Mouse (Mus musculus) heart, postnatal 0 days (tissue): ENCODE data around the gene B3gnt2. TPM values are rescaled to one million over a fixed set of nuclear protein-coding genes. Genes with fewer than 3 reads are reported as not detected.

ENCODE experiments used
- ATAC-seq: fragments of 200-750 bp; cut with Nextera tagmentation; 2 replicates; pipeline ENCODE4 v1.8.0; 2017; ENCODE audit warnings: low read depth, moderate number of reproducible peaks, moderate library complexity; ENCODE audit not compliant: insufficient read depth
- DNase-seq: peaks from one replicate; pipeline ENCODE4 v3.0.0-alpha.2; 2016; ENCODE audit warnings: low spot score
- H3K27ac ChIP-seq: fragments of 300-500 bp; sonication (generic); 2 replicates; pipeline ENCODE4 v1.5.1; 2014; ENCODE audit warnings: low read depth, mild to moderate bottlenecking
- H3K27me3 ChIP-seq: fragments of 300-500 bp; sonication (generic); 2 replicates; pipeline ENCODE4 v1.6.1; 2014; ENCODE audit warnings: low read length, mixed read lengths; ENCODE audit not compliant: control insufficient read depth, insufficient read depth
- H3K36me3 ChIP-seq: fragments of 300-500 bp; sonication (generic); replicated peaks from 2 replicates; pipeline ENCODE4 v1.6.1; 2014; ENCODE audit warnings: low read length, mixed read lengths; ENCODE audit not compliant: control insufficient read depth, insufficient read depth
- H3K4me1 ChIP-seq: fragments of 300-500 bp; sonication (generic); 2 replicates; pipeline ENCODE4 v1.6.1; 2014; ENCODE audit warnings: antibody characterized with exemption; ENCODE audit not compliant: control insufficient read depth, insufficient read depth
- H3K4me2 ChIP-seq: fragments of 300-500 bp; sonication (generic); 2 replicates; pipeline ENCODE4 v1.6.1; 2014; ENCODE audit warnings: low read depth, mild to moderate bottlenecking, low read length, moderate library complexity
- H3K4me3 ChIP-seq: fragments of 300-500 bp; sonication (generic); 2 replicates; pipeline ENCODE4 v1.5.1; 2014; ENCODE audit warnings: low read depth, low read length
- H3K9ac ChIP-seq: fragments of 300-500 bp; sonication (generic); replicated peaks from 2 replicates; pipeline ENCODE4 v1.6.1; 2014; ENCODE audit warnings: low read depth, low read length, mixed read lengths
- H3K9me3 ChIP-seq: fragments of 300-500 bp; sonication (generic); replicated peaks from 2 replicates; pipeline ENCODE4 v1.6.1; 2016; ENCODE audit warnings: low read length; ENCODE audit not compliant: control insufficient read depth
- CTCF ChIP-seq: IDR thresholded peaks from 2 replicates; pipeline ENCODE4 v1.5.1; 2016; ENCODE audit warnings: antibody characterized with exemption, control low read depth, low read depth
- EP300 ChIP-seq: IDR thresholded peaks from 2 replicates; pipeline ENCODE4 v1.6.1; 2016; ENCODE audit warnings: antibody characterized with exemption, low read depth
- WGBS: fragments of 180-500 bp; shearing (Covaris S2); extraction: QIAGEN DNeasy Blood & Tissue Kit; methylation state at CpG from one replicate; pipeline ENCODE4 v1.1.7; 2014; 5-methylcytosine and 5-hydroxymethylcytosine counted together
- polyA plus RNA-seq: library from polyadenylated mRNA; unstranded; fragments of >200 nt; fragmentation: Nextera tagmentation; extraction: Ambion mirVana; gene quantifications from 2 replicates; pipeline ENCODE4 v1.2.1, GENCODE M21; 2015
- total RNA-seq: library from RNA; depleted of rRNA; stranded (reverse); fragments of >200 nt; gene quantifications from 2 replicates; pipeline ENCODE4 v1.2.3, GENCODE M21; 2014; ENCODE audit warnings: low replicate concordance

B3gnt2 gene
- total and polyA plus RNA-seq, 2 experiments from 2014 or later: 5.9 to 22.6 TPM

DNA sequence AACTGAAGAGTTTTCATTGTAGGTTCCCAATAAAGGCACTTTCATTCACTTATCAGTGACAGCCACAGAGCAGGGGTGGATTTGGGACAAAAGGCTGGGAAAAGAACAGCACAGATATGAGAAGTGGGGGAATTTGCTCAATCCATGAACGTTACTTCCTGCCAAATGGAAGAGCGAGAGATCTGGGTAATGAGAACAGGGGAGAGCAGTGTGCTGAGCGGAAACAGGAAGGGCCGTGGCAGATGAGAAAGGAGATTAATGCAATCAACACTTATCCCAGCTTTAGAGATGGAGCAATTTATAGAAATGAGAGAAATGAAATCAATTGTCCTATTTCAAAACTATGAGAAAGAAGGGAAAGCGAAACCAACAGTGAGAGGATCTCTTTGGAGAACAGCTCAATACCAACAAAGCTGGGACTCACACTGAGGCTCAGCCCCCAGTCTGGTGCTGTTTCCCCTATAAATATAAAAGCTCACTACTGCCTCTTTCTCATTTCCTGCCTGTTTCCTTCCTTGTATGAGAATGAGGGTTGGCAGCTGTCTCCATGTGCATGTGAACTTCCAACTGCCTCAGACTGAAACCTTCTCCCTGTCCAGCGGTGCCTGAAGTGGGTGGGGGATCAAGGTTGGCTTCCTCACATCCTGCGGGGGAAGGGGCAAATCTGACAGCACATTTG is 11.0 kb upstream of the B3gnt2 start:
- peak overlapping the region; percentile 12; the same call in 1 of the 2 replicates for H3K4me3 ChIP-seq
- no peaks in the 10 kb centered on the region for H3K27me3 ChIP-seq
- no peak for DNase-seq
- peak overlapping the region; percentile 77 for H3K27ac ChIP-seq
- no peak overlapping the region for H3K9ac ChIP-seq
- peaks cover 12% of the 10 kb centered on the region; the same call in 1 of the 2 replicates for H3K4me1 ChIP-seq
- TF ChIP-seq CTCF: no peak
- TF ChIP-seq EP300: no peak
- no peaks in the 10 kb centered on the region for H3K9me3 ChIP-seq
- 46% methylated on average over 7 of the region's 7 CpGs for WGBS
- ATAC-seq: no peak
- peak overlapping the region; percentile 50 for H3K4me2 ChIP-seq
- H3K36me3 ChIP-seq: no peaks in the 10 kb centered on the region

DNA sequence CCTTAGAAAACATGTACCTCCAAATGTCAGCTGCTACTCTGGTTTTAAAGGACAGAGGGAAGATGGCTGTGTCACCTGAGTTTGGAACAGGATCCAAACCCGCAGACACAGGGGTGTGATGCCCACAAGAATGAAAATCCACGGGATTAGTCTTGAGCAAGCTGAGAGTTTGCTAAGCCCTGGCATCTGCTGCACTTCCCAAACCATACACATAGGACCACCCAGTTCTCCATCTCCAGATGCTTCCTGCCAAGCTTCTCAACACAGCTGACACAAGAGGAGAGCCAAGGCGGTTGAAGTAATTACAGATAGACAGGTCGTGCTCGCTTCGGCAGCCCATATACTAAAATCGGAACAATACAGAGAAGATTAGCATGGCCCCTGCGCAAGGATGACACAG is 7.8 kb upstream of the B3gnt2 start:
- no peak overlapping the region for H3K9ac ChIP-seq
- H3K27ac ChIP-seq: no peak overlapping the region
- 72% methylated on average over 8 of the region's 8 CpGs for WGBS
- ATAC-seq: no peak
- no peak overlapping the region for H3K4me2 ChIP-seq
- no peaks in the 10 kb centered on the region for H3K36me3 ChIP-seq
- H3K9me3 ChIP-seq: no peaks in the 10 kb centered on the region
- DNase-seq: no peak
- no peak overlapping the region for H3K4me3 ChIP-seq
- H3K4me1 ChIP-seq: peaks cover 9% of the 10 kb centered on the region; the same call in 1 of the 2 replicates
- H3K27me3 ChIP-seq: no peaks in the 10 kb centered on the region
- TF ChIP-seq EP300: no peak
- TF ChIP-seq CTCF: no peak

DNA sequence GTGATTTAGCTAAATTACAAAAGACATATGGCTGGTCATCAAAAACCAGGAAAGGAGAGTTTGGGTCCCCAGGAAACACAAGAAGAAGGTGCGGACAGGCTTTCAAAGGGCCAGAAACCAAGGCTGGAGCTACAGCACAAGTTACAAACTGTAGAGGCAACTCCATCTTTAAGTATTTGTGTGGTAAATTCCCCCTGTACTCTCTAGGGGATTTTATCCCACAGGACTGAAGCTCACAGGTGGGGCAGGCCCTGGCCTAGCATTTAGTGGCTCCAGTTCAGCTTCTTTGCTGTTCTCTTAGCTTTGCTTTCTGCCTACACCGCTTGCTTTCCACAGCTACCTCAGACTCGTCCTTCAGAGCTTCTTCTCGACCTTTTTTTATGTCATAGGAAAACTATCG is 6.9 kb upstream of the B3gnt2 start:
- TF ChIP-seq CTCF: no peak
- TF ChIP-seq EP300: no peak
- Histone ChIP-seq H3K4me1 (0 out of 2 replicates have a peak, but pooled peaks cover 4% of the 10 kb centered on the region), H3K4me3 (no peak overlapping the region), H3K9ac (no peak overlapping the region), H3K27ac (no peak overlapping the region), H3K27me3 (no peaks in the 10 kb centered on the region), H3K36me3 (no peaks in the 10 kb centered on the region), H3K4me2 (no peak overlapping the region), H3K9me3 (no peaks in the 10 kb centered on the region)
- no peak for ATAC-seq
- WGBS: 71% methylated on average over 5 of the region's 5 CpGs
- DNase-seq: no peak

DNA sequence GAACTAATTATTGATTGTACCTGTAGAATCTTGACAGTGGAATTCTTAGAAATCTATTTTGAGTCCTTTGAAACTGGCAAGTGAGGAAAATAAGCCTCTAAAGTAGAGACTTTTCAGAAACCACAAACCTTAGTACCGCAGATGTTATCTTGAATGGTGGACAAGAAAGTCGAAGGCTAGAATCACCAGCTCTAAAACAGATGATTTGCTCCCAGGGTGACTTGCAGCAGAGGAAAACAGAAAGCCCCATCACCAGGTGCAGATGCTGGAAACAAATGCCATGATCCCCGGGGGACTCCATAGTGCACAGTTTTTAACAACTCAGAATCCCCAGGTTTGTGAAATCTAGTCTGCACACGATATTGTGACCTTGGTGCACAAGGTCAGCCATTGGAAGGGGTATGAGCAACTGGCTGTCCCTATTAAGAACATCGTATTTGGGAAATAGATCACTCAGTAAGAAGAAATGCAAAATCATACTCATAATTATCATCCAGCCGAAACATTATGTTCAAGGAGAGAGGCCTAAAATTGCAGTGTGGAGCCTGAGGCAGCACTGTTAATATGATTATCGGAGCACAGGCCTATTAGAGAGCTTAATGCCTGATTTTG is 5.0 kb upstream of the B3gnt2 start:
- WGBS: 81% methylated on average over 7 of the region's 7 CpGs

DNA sequence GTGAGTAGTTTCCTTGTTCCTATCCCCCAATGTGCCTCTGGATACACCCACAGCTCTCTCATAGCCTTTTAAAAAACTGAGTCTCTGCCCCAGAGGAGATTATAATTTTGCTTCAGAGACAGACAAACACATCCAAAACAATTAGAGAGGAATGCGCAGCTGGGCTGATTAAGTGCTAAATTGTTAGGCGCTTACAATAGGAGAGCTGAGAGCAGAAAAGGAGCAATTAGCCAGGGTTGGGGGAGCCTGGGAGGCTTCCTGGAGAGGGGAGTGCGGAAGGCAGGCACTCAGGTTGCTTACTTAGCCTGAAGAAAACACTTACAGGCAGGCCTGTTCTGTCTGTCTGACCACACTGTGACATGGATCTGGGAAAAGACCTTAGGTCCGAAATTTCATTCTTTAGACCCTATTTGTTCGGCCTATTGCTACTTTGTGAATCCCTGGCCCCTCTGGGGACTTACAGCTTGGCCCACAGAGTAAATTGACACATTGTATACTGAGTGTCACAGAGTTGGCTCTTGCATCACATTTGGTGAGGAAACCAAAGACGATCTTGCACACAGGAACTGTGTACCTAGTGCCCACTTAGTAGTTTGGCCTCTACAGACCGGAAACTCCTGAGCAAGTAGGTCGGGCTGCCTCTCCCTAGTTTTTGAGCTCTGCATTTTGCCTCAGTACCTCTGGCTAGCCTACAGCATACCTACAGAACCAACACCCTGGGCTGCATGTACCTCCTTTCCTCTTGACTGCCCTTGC is 3.7 kb upstream of the B3gnt2 start:
- DNase-seq (no peak), ATAC-seq (no peak)
- Histone ChIP-seq H3K27me3 (no peaks in the 10 kb centered on the region), H3K9ac (no peak overlapping the region), H3K9me3 (no peaks in the 10 kb centered on the region), H3K4me1 (peaks cover 8% of the 10 kb centered on the region; the same call in 1 of the 2 replicates), H3K27ac (no peak overlapping the region), H3K36me3 (no peaks in the 10 kb centered on the region), H3K4me3 (no peak overlapping the region), H3K4me2 (no peak overlapping the region)
- 77% methylated on average over 8 of the region's 8 CpGs for WGBS
- TF ChIP-seq EP300 (no peak), CTCF (no peak)

More for the DNA sequence above, 5.0 kb upstream of the B3gnt2 start:
- Histone ChIP-seq H3K27ac (no peak overlapping the region), H3K4me3 (no peak overlapping the region), H3K27me3 (no peaks in the 10 kb centered on the region), H3K9ac (no peak overlapping the region), H3K9me3 (no peaks in the 10 kb centered on the region), H3K4me2 (no peak overlapping the region), H3K4me1 (peaks cover under 1% of the 10 kb centered on the region; the same call in 1 of the 2 replicates), H3K36me3 (no peaks in the 10 kb centered on the region)
- ATAC-seq (no peak), DNase-seq (no peak)
- TF ChIP-seq CTCF (no peak), EP300 (no peak)
